Mouse (Mus musculus) limb, embryonic 12.5 days (tissue): ENCODE results near the gene Nop56. TPM values are rescaled to one million over a fixed set of nuclear protein-coding genes. Genes with fewer than 3 reads are reported as not detected.

Experiments used
- ATAC-seq: fragments of 200-750 bp; cut with Nextera tagmentation; 2 replicates; pipeline ENCODE4 v1.8.0; 2017; ENCODE audit warnings: low read depth, moderate TSS enrichment; ENCODE audit not compliant: insufficient number of reproducible peaks, insufficient read depth, low FRiP score, low TSS enrichment
- H3K27ac ChIP-seq: fragments of 300-500 bp; sonication (generic); 2 replicates; pipeline ENCODE4 v1.5.1; 2016; ENCODE audit warnings: mild to moderate bottlenecking, moderate library complexity
- H3K27me3 ChIP-seq: fragments of 300-500 bp; sonication (generic); 2 replicates; pipeline ENCODE4 v1.6.1; 2016; ENCODE audit warnings: mild to moderate bottlenecking, moderate library complexity
- H3K36me3 ChIP-seq: fragments of 300-500 bp; sonication (generic); 2 replicates; pipeline ENCODE4 v1.6.1; 2016; ENCODE audit warnings: mild to moderate bottlenecking, moderate library complexity
- H3K4me1 ChIP-seq: fragments of 300-500 bp; sonication (generic); replicated peaks from 2 replicates; pipeline ENCODE4 v1.6.1; 2016
- H3K4me2 ChIP-seq: fragments of 300-500 bp; sonication (generic); 2 replicates; pipeline ENCODE4 v1.6.1; 2016; ENCODE audit warnings: mild to moderate bottlenecking, moderate library complexity
- H3K4me3 ChIP-seq: fragments of 300-500 bp; sonication (generic); replicated peaks from 2 replicates; pipeline ENCODE4 v1.5.1; 2016; ENCODE audit warnings: mild to moderate bottlenecking
- H3K9ac ChIP-seq: fragments of 300-500 bp; sonication (generic); replicated peaks from 2 replicates; pipeline ENCODE4 v1.6.1; 2016; ENCODE audit warnings: mild to moderate bottlenecking, moderate library complexity
- H3K9me3 ChIP-seq: fragments of 300-500 bp; sonication (generic); 2 replicates; pipeline ENCODE4 v1.6.1; 2016; ENCODE audit warnings: mild to moderate bottlenecking, moderate library complexity
- WGBS: fragments of 180-500 bp; shearing (Covaris S2); methylation state at CpG from one replicate; pipeline ENCODE4 v1.1.7; 2016; 5-methylcytosine and 5-hydroxymethylcytosine counted together
- polyA plus RNA-seq: library from polyadenylated mRNA; unstranded; fragments of >200 nt; fragmentation: Nextera tagmentation; extraction: Ambion mirVana; gene quantifications from 2 replicates; pipeline ENCODE4 v1.2.1, GENCODE M21; 2016

Nop56 gene
- polyA plus RNA-seq, 1 experiment from 2014 or later = 391 TPM

- no peak for ATAC-seq
- Histone ChIP-seq H3K36me3 (peaks cover 65% of the 10 kb centered on the region), H3K4me2 (no peak overlapping the region), H3K4me1 (peaks cover 27% of the 10 kb centered on the region), H3K9me3 (no peaks in the 10 kb centered on the region), H3K9ac (no peak overlapping the region), H3K4me3 (no peak overlapping the region), H3K27me3 (no peaks in the 10 kb centered on the region), H3K27ac (no peak overlapping the region)
- WGBS = 37% methylated on average over 8 of the region's 8 CpGs
Observed at GRCm38 (mm10) chr2:130279600-130280091, 5.4 kb downstream of the Nop56 start.

- Histone ChIP-seq H3K27ac (no peak overlapping the region), H3K27me3 (no peaks in the 10 kb centered on the region), H3K4me2 (no peak overlapping the region), H3K9me3 (no peaks in the 10 kb centered on the region), H3K36me3 (peaks cover 63% of the 10 kb centered on the region), H3K9ac (no peak overlapping the region), H3K4me3 (no peak overlapping the region), H3K4me1 (peaks cover 26% of the 10 kb centered on the region)
- ATAC-seq = no peak
- WGBS = 65% methylated on average over 7 of the region's 7 CpGs
Observed at GRCm38 (mm10) chr2:130280224-130280623, 6.0 kb downstream of the Nop56 start.

- H3K4me2 ChIP-seq = no peak overlapping the region
- H3K27me3 ChIP-seq = no peaks in the 10 kb centered on the region
- no peak overlapping the region for H3K9ac ChIP-seq
- H3K4me1 ChIP-seq = peaks cover 20% of the 10 kb centered on the region
- ATAC-seq = no peak
- H3K27ac ChIP-seq = no peak overlapping the region
- peaks cover 57% of the 10 kb centered on the region for H3K36me3 ChIP-seq
- 80% methylated on average over 4 of the region's 4 CpGs for WGBS
- H3K4me3 ChIP-seq = no peak overlapping the region
- H3K9me3 ChIP-seq = no peaks in the 10 kb centered on the region
Observed at GRCm38 (mm10) chr2:130280818-130281217, 6.6 kb downstream of the Nop56 start.

GRCm38 (mm10) chr2:130283854-130284654, 9.8 kb downstream of the Nop56 start, which contains the start of gene Idh3b:
Idh3b (minus strand) TSS chr2:130284547.
- WGBS = under 1% methylated on average over 51 of the region's 51 CpGs
- no peaks in the 10 kb centered on the region for H3K9me3 ChIP-seq
- H3K27me3 ChIP-seq = no peaks in the 10 kb centered on the region
- peak within 1 kb of the TSS; percentile 89 for H3K4me3 ChIP-seq
- H3K9ac ChIP-seq = peak within 1 kb of the TSS; percentile 82
- H3K36me3 ChIP-seq = peaks cover 28% of the 10 kb centered on the region
- peak within 1 kb of the TSS; percentile 78 for H3K4me2 ChIP-seq
- ATAC-seq = peak; percentile 75
- H3K27ac ChIP-seq = peak within 1 kb of the TSS; percentile 75
- peaks cover 12% of the 10 kb centered on the region for H3K4me1 ChIP-seq

GRCm38 (mm10) chr2:130289086-130289485, 14.9 kb downstream of the Nop56 start:
- 65% methylated on average over 4 of the region's 4 CpGs for WGBS
- H3K27ac ChIP-seq = no peak overlapping the region
- H3K36me3 ChIP-seq = no peaks in the 10 kb centered on the region
- no peak overlapping the region for H3K4me2 ChIP-seq
- ATAC-seq = no peak
- H3K27me3 ChIP-seq = peaks cover 18% of the 10 kb centered on the region
- peaks cover 13% of the 10 kb centered on the region; the same call in 1 of the 2 replicates for H3K4me1 ChIP-seq
- no peak overlapping the region; the same call in 1 of the 2 replicates for H3K9ac ChIP-seq
- H3K9me3 ChIP-seq = no peaks in the 10 kb centered on the region
- H3K4me3 ChIP-seq = no peak overlapping the region

GRCm38 (mm10) chr2:130291434-130291833, 17.2 kb downstream of the Nop56 start:
- peaks cover 26% of the 10 kb centered on the region for H3K4me1 ChIP-seq
- no peak for ATAC-seq
- H3K36me3 ChIP-seq = no peaks in the 10 kb centered on the region
- no peak overlapping the region for H3K4me2 ChIP-seq
- no peak overlapping the region for H3K4me3 ChIP-seq
- no peaks in the 10 kb centered on the region for H3K9me3 ChIP-seq
- WGBS = 10% methylated on average over 8 of the region's 8 CpGs
- no peak overlapping the region for H3K9ac ChIP-seq
- H3K27ac ChIP-seq = no peak overlapping the region
- H3K27me3 ChIP-seq = peaks cover 37% of the 10 kb centered on the region

GRCm38 (mm10) chr2:130293009-130293408, 18.8 kb downstream of the Nop56 start:
- peaks cover 53% of the 10 kb centered on the region for H3K27me3 ChIP-seq
- no peak overlapping the region for H3K9ac ChIP-seq
- 51% methylated on average over 3 of the region's 3 CpGs for WGBS
- no peaks in the 10 kb centered on the region for H3K9me3 ChIP-seq
- no peak overlapping the region for H3K4me2 ChIP-seq
- peaks cover 3% of the 10 kb centered on the region; the same call in 1 of the 2 replicates for H3K36me3 ChIP-seq
- H3K27ac ChIP-seq = no peak overlapping the region
- no peak overlapping the region for H3K4me3 ChIP-seq
- H3K4me1 ChIP-seq = peaks cover 32% of the 10 kb centered on the region
- no peak for ATAC-seq

GRCm38 (mm10) chr2:130293486-130293885, 19.3 kb downstream of the Nop56 start:
- 3% methylated on average over 4 of the region's 4 CpGs for WGBS

GRCm38 (mm10) chr2:130294218-130294935, 20.1 kb downstream of the Nop56 start:
- Histone ChIP-seq H3K4me1 (peaks cover 32% of the 10 kb centered on the region), H3K27me3 (peaks cover 58% of the 10 kb centered on the region)
- 8% methylated on average over 20 of the region's 20 CpGs for WGBS

More at GRCm38 (mm10) chr2:130293486-130293885, 19.3 kb downstream of the Nop56 start:
- Histone ChIP-seq H3K27ac (no peak overlapping the region), H3K4me3 (no peak overlapping the region), H3K4me2 (no peak overlapping the region), H3K27me3 (peaks cover 58% of the 10 kb centered on the region), H3K4me1 (peaks cover 32% of the 10 kb centered on the region), H3K9me3 (no peaks in the 10 kb centered on the region), H3K36me3 (peaks cover 8% of the 10 kb centered on the region; the same call in 1 of the 2 replicates), H3K9ac (no peak overlapping the region)
- no peak for ATAC-seq

GRCm38 (mm10) chr2:130294936-130295277, 20.7 kb downstream of the Nop56 start, which contains the start of gene Ebf4:
Ebf4 (plus strand) TSS chr2:130295169.
- ATAC-seq = peak; percentile 46; the same call in 1 of the 2 replicates
- Histone ChIP-seq H3K4me3 (peak within 1 kb of the TSS; percentile 82), H3K4me2 (peak within 1 kb of the TSS; percentile 73), H3K4me1 (peaks cover 32% of the 10 kb centered on the region), H3K9ac (peak within 1 kb of the TSS; percentile 83), H3K9me3 (no peaks in the 10 kb centered on the region), H3K27me3 (peaks cover 60% of the 10 kb centered on the region), H3K36me3 (peaks cover 14% of the 10 kb centered on the region; the same call in 1 of the 2 replicates), H3K27ac (peak within 1 kb of the TSS; percentile 45; the same call in 1 of the 2 replicates)
- WGBS = under 1% methylated on average over 35 of the region's 39 CpGs

More at GRCm38 (mm10) chr2:130294218-130294935, 20.1 kb downstream of the Nop56 start:
- Histone ChIP-seq H3K9ac (peak overlapping the region; percentile 83), H3K4me3 (peak overlapping the region; percentile 82), H3K9me3 (no peaks in the 10 kb centered on the region), H3K27ac (no peak overlapping the region), H3K4me2 (peak overlapping the region; percentile 73), H3K36me3 (peaks cover 9% of the 10 kb centered on the region; the same call in 1 of the 2 replicates)
- peak; percentile 34; the same call in 1 of the 2 replicates for ATAC-seq
